Mouse (Mus musculus) MN1 (cell line): ENCODE results near the gene 2010111I01Rik.

Source experiments
- DNase-seq: peaks from one replicate; pipeline ENCODE4 v3.0.0-alpha.2; 2016; ENCODE audit warnings: low spot score

2010111I01Rik gene

DNA sequence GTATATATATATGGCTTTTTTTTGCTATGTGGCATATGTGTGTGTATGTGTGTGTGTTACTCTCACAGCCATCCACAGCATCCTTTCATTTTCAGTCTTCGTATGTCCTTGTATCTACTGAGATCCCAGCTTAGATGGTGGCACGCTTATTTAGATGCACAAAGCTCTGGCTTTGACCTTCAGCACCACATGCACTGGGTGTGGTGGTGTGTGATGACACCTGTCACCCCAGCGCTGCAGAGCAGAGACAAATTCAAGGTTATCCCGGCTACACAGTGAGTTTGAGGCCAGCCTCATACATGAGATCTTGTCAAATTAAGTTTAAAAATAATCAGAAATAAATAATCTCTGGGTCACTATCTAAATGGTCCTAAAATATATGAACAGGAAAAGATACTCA, 391.4 kb downstream of the 2010111I01Rik start:
- DNase-seq = no peak

DNA sequence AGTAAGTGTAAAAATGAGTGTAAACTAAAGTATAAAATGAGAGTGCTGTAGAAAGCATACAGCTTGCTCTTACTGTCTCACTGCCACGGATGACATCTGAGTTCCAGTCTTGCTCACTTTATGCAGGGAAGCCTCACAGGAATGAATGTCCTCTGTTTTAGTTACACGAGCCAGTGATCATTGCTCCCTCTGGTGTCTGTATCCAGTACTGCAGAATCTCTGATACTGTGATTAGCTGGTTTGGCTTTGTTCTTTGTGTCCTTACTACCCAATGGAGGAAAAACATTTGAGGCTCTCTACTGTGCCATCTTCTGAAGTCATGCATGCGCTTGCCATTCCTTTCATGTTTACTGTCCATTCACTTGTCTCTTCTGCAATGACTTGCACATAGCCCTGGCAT, 391.9 kb downstream of the 2010111I01Rik start:
- peak; percentile 74 for DNase-seq

DNA sequence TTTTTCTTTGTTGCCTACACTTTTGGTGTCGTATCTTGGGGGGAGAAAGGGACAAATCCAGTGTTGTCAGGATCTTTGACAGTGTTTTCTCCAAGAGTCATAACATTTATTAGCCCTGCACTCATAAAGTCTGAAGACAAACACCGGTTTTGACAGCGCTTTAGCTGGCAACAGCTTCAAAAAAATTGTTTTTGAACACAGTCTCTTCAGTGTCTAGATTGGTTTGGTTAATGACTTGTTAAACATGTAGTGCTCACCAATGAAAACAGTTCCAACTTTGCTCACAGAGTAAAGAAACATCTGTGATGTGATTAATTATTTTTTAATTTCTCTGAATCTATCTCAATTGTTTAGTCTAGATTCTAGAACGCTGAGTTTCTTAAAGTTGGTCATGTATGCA, 394.7 kb downstream of the 2010111I01Rik start:
- DNase-seq = no peak

DNA sequence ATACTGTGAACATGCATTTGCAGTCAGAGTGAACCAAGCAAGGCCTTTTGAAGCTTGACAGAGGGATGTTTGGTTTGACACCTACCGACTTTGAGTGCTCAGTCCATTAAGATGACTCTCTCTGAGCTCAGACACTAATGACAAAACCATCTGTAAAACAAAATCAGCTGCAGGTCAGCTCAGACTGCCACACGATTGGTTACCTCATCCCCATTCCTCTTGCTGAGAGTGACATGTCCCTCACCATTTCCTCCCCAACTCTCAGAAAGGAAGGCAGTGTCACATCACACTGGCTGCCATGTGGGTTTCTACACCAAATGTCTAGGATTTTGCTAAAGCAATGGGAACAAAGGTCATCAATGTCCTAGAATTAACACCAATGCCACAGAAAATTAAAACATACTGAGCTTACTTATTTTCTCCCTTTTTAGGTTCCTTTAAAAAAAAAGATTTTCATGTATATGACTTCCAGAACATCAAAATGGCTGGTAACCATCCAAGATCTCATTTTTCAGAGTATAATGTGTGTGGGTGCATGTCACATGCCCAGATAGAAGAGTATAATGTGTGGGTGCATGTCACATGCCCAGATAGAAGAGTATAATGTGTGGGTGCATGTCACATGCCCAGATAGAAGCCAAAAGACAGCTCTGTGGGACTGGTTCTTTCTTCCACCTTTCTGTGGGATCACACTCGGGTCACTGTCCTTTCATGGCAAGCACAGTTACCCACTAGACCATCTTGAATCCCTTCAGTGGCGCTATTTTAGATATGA, 395.6 kb downstream of the 2010111I01Rik start:
- no peak for DNase-seq

- DNase-seq = no peak
These were observed 397.1 kb downstream of the 2010111I01Rik start for GRCm38 (mm10) chr13:63361755-63362154.

GRCm38 (mm10) chr13:63373460-63374166, 408.9 kb downstream of the 2010111I01Rik start:
- DNase-seq = no peak
